Mouse (Mus musculus) heart, postnatal 4 days (tissue): ENCODE data around the gene Ptpn12. TPM values are rescaled to one million over a fixed set of nuclear protein-coding genes. Genes with fewer than 3 reads are reported as not detected.
A peak's percentile ranks its signal among the peaks of the same experiment; 100 is the strongest.
"Not testable (repeated sequence)": the region's sequence is repeated elsewhere in the genome, so short reads cannot be mapped to it uniquely, and the experiment has no call there.

ENCODE experiments used
- DNase-seq: peaks from one replicate; pipeline ENCODE4 v3.0.0; 2021
- total RNA-seq, 2 experiments: library from RNA; stranded (reverse); gene quantifications; 2 replicates each; pipeline ENCODE4 v1.2.3; 2021

The Ptpn12 gene
- total RNA-seq, 2 experiments from 2014 or later, result 50.0 to 53.0 TPM

GRCm38 (mm10) chr5:20950855-20951650, 104.7 kb downstream of the Ptpn12 start:
- DNase-seq, result peak; percentile 66

- DNase-seq, result no peak
Observed at GRCm38 (mm10) chr5:20950516-20950854, 105.2 kb downstream of the Ptpn12 start.

DNA sequence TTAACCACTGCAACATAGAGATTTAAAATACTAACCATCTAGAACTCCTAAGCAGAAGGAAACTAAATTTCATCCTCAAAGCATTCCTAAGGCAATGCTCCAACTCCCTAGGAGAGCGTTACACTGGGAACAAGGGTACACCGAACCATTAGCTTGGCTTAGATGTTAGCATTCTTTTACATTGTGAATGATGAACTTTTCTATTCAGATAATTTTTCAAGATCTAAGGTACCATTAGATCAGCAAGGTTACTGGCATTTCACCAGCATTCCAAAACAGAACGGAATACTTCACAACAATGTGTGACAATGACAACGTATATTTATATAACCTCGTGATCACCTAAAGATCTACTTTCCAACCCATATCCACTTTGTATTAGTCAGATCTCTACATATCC, 105.6 kb downstream of the Ptpn12 start:
- DNase-seq, result no peak

DNA sequence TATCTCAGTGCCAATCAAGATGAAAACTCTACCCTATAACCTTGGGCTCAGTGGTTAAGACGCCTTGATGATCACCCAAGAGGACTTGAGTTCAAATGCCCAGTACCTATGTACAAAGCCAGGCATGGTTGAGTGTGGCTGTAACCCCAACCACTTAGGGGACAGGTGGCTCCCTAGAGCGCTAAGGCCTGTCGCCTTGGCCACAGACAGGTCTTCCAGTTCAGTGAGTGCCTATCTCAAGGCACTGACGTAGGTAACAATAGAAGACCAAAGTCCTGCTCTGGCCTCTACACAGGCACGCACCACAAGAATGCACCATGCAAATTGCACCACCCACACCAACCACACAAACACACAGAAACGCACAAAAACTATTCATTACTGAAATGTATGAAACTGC, 108.8 kb downstream of the Ptpn12 start:
- no peak for DNase-seq

DNA sequence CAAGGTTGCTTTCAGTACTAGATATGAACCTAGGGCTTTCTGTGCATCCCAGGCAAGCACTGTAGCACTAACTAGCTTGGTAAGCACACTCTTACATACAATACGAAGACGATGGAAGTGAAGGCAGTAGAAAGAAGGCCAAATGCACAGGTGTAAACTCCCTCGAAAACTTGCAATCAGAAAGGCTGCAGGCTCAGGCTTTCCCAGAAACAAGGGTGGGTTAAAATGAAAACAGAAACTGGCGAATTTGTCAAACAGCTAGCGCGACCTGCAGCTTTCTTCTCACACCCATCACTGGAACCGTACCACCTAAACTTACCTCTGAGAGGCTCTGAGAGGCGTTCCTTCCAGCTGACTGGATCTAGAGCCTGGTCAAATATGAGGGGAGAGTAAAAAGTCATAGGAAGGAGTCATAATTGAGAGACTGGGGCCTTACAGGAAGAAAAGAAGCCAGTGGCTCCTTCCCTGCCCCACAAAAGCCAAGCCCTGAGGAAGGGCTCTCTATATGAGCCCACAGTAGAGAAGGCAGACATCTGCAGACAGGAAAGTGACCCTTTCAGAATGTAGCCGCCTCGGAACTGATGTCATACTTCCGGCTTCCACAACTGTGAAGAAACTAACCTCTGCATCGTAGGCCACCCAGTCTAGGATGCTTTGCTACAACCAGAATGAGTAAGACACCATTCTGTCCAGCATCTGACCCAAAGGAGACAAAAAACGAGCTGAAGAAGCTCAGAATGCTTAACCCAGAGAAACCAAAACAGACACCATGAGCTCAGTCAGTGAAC, 110.6 kb downstream of the Ptpn12 start:
- peak; percentile 33 for DNase-seq

GRCm38 (mm10) chr5:20943791-20944190, 111.9 kb downstream of the Ptpn12 start:
- DNase-seq, result not testable (repeated sequence)

- DNase-seq, result no peak
Observed at GRCm38 (mm10) chr5:20942523-20942922, 113.2 kb downstream of the Ptpn12 start.

GRCm38 (mm10) chr5:20941205-20941604, 114.5 kb downstream of the Ptpn12 start:
- DNase-seq, result peak; percentile 27

GRCm38 (mm10) chr5:20940696-20941095, 115.0 kb downstream of the Ptpn12 start:
- no peak for DNase-seq

GRCm38 (mm10) chr5:20940040-20940571, 115.6 kb downstream of the Ptpn12 start:
- DNase-seq, result peak; percentile 48

DNA sequence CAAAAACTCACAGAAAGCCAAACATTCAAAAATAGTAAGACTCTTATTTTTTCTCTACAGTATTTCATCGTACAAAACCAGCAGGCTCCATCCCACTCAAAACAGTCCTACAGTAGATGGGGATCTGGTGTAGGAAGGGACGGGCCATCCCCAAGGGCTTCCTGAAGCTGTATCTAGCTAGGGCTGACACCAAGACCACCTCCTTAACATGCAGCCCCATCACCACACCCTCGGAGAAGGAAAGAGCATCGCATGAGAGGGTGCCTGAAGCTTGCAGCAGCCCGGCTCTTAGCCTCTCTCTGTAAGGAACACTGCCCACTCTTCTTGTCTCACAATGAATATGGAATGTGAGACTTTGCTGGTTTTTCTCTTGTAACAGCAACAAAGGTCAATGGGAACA, 117.2 kb downstream of the Ptpn12 start:
- DNase-seq, result no peak

Other genes starting within 250 kb of the Ptpn12 start
- 10 to 100 TPM; 61.0 to 66.1 TPM for gene Phtf2, start 173.8 kb downstream of the Ptpn12 start, total RNA-seq
- gene Tmem60, start 173.7 kb downstream of the Ptpn12 start, total RNA-seq, result 10 to 100 TPM; 22.0 to 22.4 TPM
- gene Rsbn1l, start 99.5 kb downstream of the Ptpn12 start, total RNA-seq, result 10 to 100 TPM; 21.0 to 21.1 TPM
- 1 to 10 TPM; 4.1 to 5.7 TPM for gene Gsap, start 130.3 kb upstream of the Ptpn12 start, total RNA-seq